Mouse (Mus musculus): Measurements from ENCODE around the gene Paqr5.

The Paqr5 gene

GRCm38 (mm10) chr9:62026600-62026999, at the start of gene Paqr5:
Gene Paqr5, minus strand, starts transcription at chr9:62026856.
- DNase-seq (ENCODE audit: low read depth, low spot score) = no peak

GRCm38 (mm10) chr9:62062234-62062633, 35.6 kb upstream of the Paqr5 start:
- DNase-seq (ENCODE audit: low read depth, low spot score) = no peak

GRCm38 (mm10) chr9:62060431-62060830, 33.8 kb upstream of the Paqr5 start:
- no peak for DNase-seq (ENCODE audit: low read depth, low spot score)

GRCm38 (mm10) chr9:62059941-62060340, 33.3 kb upstream of the Paqr5 start:
- no peak for DNase-seq (ENCODE audit: low read depth, low spot score)

- no peak for DNase-seq (ENCODE audit: low read depth, low spot score)
These were observed 31.3 kb upstream of the Paqr5 start for GRCm38 (mm10) chr9:62057881-62058506.

- DNase-seq (ENCODE audit: low read depth, low spot score) = no peak
These were observed 29.6 kb upstream of the Paqr5 start for GRCm38 (mm10) chr9:62056206-62056605.

GRCm38 (mm10) chr9:62050801-62051200, 24.1 kb upstream of the Paqr5 start:
- DNase-seq (ENCODE audit: low read depth, low spot score) = no peak

GRCm38 (mm10) chr9:62049166-62049565, 22.5 kb upstream of the Paqr5 start:
- DNase-seq (ENCODE audit: low read depth, low spot score) = no peak

GRCm38 (mm10) chr9:62042167-62042566, 15.5 kb upstream of the Paqr5 start:
- DNase-seq (ENCODE audit: low read depth, low spot score) = no peak

- peak; percentile 75 for DNase-seq (ENCODE audit: low read depth, low spot score)
These were observed 13.5 kb upstream of the Paqr5 start for GRCm38 (mm10) chr9:62040008-62040608.

GRCm38 (mm10) chr9:62035806-62036205, 9.2 kb upstream of the Paqr5 start:
- DNase-seq (ENCODE audit: low read depth, low spot score) = no peak

GRCm38 (mm10) chr9:62032206-62032605, 5.5 kb upstream of the Paqr5 start:
- DNase-seq (ENCODE audit: low read depth, low spot score) = no peak

- no peak for DNase-seq (ENCODE audit: low read depth, low spot score)
These were observed 1.4 kb upstream of the Paqr5 start for GRCm38 (mm10) chr9:62028072-62028471.

- no peak for DNase-seq (ENCODE audit: low read depth, low spot score)
These were observed 1.6 kb downstream of the Paqr5 start for GRCm38 (mm10) chr9:62025056-62025455.

- no peak for DNase-seq (ENCODE audit: low read depth, low spot score)
These were observed 2.8 kb downstream of the Paqr5 start for GRCm38 (mm10) chr9:62023879-62024278.

GRCm38 (mm10) chr9:62022961-62023680, 3.5 kb downstream of the Paqr5 start:
- DNase-seq (ENCODE audit: low read depth, low spot score) = no peak

- no peak for DNase-seq (ENCODE audit: low read depth, low spot score)
These were observed 5.0 kb downstream of the Paqr5 start for GRCm38 (mm10) chr9:62021583-62022120.

- no peak for DNase-seq (ENCODE audit: low read depth, low spot score)
These were observed 6.4 kb downstream of the Paqr5 start for GRCm38 (mm10) chr9:62020259-62020658.

GRCm38 (mm10) chr9:62018229-62019093, 8.2 kb downstream of the Paqr5 start:
- DNase-seq (ENCODE audit: low read depth, low spot score) = no peak

- DNase-seq (ENCODE audit: low read depth, low spot score) = no peak
These were observed 9.3 kb downstream of the Paqr5 start for GRCm38 (mm10) chr9:62017329-62017728.

- no peak for DNase-seq (ENCODE audit: low read depth, low spot score)
These were observed 11.2 kb downstream of the Paqr5 start for GRCm38 (mm10) chr9:62015504-62015903.

Measured in retina, postnatal 7 days (tissue).